Mouse (Mus musculus) embryonic stem cell, embryonic (primary cell): Measurements from ENCODE around the gene Galnt2.

Source experiments
- CTCF ChIA-PET, 4 experiments: fragments of 300-600 bp in 2 of 4; fragments of 350-600 bp in 2 of 4; sonication (Branson Sonifier 250); formaldehyde crosslinking; loops; one replicate each; lab custom pipeline; 2022; ENCODE audit warnings: inconsistent platforms in 2 of 4; lab: Charles Lee
- POLR2A ChIA-PET, 4 experiments: fragments of 300-600 bp in 2 of 4; fragments of 350-600 bp in 2 of 4; sonication (Branson Sonifier 250); formaldehyde crosslinking; loops; one replicate each; lab custom pipeline; 2022; ENCODE audit warnings: antibody characterized with exemption in 4 of 4, inconsistent platforms in 1 of 4; lab: Charles Lee

Galnt2 gene

DNA sequence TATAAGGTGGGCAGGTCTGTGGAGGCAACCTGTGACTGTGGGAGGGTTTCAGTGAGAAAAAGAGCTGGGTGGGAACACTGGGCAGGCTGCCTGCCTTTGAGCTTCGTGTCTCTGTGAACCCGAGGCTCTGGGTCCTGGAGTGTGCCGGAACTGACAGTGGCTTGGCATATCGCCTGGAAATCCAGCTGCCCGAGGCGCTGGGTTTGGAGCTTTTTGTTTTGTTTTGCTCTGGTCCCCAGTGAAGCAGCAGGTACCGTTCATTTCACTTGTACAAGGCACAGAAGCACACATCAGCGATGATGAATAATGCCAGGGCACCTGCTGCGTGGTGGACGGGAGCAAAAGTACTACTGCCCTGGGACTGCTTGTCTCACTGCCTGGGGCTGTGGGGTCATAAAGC lies 26.2 kb downstream of the Galnt2 start:
- CTCF ChIA-PET: interaction anchor here in 1 of 4 experiments (0.6 kb wide), 1 partner anchor 191 kb away, joined by 5 read pairs; no protein-coding TSS in a partner anchor
- POLR2A ChIA-PET: interaction anchor here in 2 of 4 experiments (0.9 kb wide), 2 partner anchors 10 to 17 kb away, joined by 3 read pairs; no protein-coding TSS in a partner anchor

DNA sequence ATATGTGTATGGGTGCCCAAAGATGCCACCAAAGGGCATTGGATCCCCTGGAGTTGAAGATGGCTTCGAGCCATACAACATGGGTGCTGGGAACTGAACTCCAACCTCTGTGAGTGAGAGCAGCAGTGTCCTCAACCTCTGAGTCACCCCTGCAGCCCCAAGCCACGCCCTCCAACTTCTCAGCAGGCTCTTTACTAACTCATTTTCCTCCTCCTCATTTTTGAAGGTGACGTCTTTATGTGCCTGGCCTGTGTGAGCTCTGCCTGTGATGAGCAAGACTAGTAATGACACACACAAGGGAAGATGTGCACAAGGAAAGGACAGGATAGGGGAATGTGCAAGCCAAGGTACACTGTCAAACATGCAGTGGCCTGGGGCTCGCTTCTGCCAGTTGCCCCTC lies 28.0 kb downstream of the Galnt2 start:
- ChIA-PET CTCF (no interaction called here), POLR2A (interaction anchor here in 2 of 4 experiments (0.8 to 1.0 kb wide), 2 partner anchors 25 to 70 kb away, joined by 3 read pairs; no protein-coding TSS in a partner anchor)

GRCm38 (mm10) chr8:124259925-124260324 lies 28.7 kb downstream of the Galnt2 start:
- ChIA-PET CTCF (no interaction called here), POLR2A (interaction anchor here in 1 of 4 experiments (0.7 to 1.9 kb wide), 2 partner anchors 13 to 182 kb away, joined by 3 to 4 read pairs; no protein-coding TSS in a partner anchor)

DNA sequence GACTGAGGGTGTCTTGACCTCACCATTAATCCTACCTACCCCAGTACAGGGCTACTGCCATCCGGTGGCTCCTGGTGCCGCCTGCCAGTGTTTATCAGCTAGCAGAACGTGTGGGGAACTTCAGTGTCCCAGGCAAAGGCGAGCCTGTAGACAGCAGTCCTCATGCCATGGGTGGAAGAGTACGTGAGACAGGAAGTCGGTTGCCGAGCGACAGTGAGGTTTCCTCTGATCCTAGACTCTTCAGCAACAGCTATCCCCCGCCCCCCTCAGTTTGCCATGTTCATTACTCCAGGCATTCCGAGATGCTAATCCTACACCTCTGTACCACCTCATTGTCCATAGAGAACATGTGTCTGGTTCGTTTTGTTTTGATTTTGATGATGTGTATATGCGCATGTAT lies 29.2 kb downstream of the Galnt2 start:
- POLR2A ChIA-PET: interaction anchor here in 1 of 4 experiments (0.7 to 1.9 kb wide), 2 partner anchors 13 to 182 kb away, joined by 3 to 4 read pairs; no protein-coding TSS in a partner anchor
- CTCF ChIA-PET: interaction anchor here in 1 of 4 experiments (1.0 kb wide), 1 partner anchor 54 kb away, joined by 3 read pairs; no protein-coding TSS in a partner anchor

- POLR2A ChIA-PET: interaction anchor here in 2 of 4 experiments (0.6 to 1.7 kb wide), 3 partner anchors 13 to 324 kb away, joined by 3 to 4 read pairs (median 4); no protein-coding TSS in a partner anchor
- CTCF ChIA-PET: no interaction called here
These were observed 31.9 kb downstream of the Galnt2 start for GRCm38 (mm10) chr8:124263058-124263457.

- ChIA-PET POLR2A (interaction anchor here in 2 of 4 experiments (0.6 to 1.7 kb wide), 4 partner anchors 10 to 323 kb away, joined by 3 to 4 read pairs (median 3); no protein-coding TSS in a partner anchor), CTCF (no interaction called here)
These were observed 32.8 kb downstream of the Galnt2 start for GRCm38 (mm10) chr8:124264032-124264431.

DNA sequence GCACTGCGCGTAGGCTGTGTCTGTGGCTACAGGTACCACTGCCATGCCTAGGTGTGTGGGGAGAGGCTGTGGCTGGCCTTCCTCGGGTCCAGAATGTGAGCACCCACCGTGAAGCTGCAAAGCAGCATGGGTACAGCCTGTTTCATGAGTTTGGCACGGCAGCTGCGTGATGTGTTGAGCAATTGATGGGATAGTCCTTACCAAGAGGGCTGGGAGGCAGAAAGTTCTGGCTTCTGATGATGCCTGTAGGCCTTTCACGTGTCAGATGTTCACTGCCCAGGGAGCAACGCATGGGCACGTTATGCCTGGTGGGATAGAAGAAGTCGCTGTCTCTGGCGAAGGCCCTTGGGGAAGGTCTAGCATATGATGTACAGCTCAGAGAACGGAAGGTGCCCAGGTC lies 33.5 kb downstream of the Galnt2 start:
- CTCF ChIA-PET: no interaction called here

GRCm38 (mm10) chr8:124265130-124265529 lies 33.9 kb downstream of the Galnt2 start:
- ChIA-PET CTCF (no interaction called here), POLR2A (interaction anchor here in 1 of 4 experiments (1.0 kb wide), 1 partner anchor 8 kb away, joined by 3 read pairs; no protein-coding TSS in a partner anchor)

More for the DNA sequence above, 33.5 kb downstream of the Galnt2 start:
- POLR2A ChIA-PET: interaction anchor here in 2 of 4 experiments (1.0 to 1.1 kb wide), 3 partner anchors 9 to 10 kb away, joined by 3 read pairs; no protein-coding TSS in a partner anchor

DNA sequence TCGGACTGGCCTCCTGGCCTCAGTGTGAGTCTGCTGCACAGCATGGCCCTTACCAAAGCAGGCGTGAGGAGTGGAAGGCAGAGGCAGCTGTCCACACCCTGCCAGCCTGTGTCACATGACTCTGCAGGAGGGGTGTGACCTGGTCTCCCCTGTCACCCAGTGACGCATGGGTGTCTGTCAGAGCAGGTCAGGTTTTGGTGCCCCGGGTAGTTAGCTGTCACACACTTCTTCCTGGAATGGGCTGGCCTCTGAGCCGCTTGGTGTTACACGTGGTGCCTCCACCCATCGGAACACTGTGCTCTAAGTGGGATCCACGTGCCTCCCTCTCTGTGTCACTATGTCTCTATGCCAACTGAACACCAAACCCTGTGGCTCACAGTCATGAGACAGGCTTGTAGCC lies 34.6 kb downstream of the Galnt2 start:
- CTCF ChIA-PET: no interaction called here

GRCm38 (mm10) chr8:124267206-124267605 lies 36.0 kb downstream of the Galnt2 start:
- ChIA-PET POLR2A (interaction anchor here in 1 of 4 experiments (0.5 to 1.0 kb wide), 3 partner anchors 10 to 50 kb away, joined by 3 read pairs; no protein-coding TSS in a partner anchor), CTCF (interaction anchor here in 1 of 4 experiments (0.6 kb wide), 1 partner anchor 52 kb away, joined by 3 read pairs; no protein-coding TSS in a partner anchor)

More for the DNA sequence above, 34.6 kb downstream of the Galnt2 start:
- POLR2A ChIA-PET: interaction anchor here in 1 of 4 experiments (1.0 kb wide), 1 partner anchor 8 kb away, joined by 3 read pairs; no protein-coding TSS in a partner anchor

DNA sequence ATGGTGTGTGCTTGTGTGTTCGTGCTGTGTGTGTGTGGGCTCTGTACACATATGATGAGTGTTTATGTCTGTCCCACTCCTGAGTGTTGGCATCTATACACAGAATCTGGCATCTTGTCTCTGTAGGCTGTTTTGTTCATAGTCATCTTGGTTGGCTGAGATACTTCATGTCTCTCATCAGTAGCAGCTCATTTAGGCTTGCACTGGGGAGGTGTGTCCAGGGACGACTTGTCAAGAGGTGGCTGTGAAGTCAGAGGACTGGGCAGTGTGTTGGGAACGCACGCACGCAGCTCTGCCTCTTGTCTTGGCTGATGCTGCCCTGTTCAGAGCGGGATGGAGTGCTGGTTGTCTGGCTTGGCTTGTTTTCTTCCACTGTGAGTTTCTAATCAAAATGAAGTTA lies 39.3 kb downstream of the Galnt2 start:
- ChIA-PET CTCF (interaction anchor here in 2 of 4 experiments (0.6 to 2.1 kb wide), 2 partner anchors 44 to 1774 kb away, joined by 3 to 6 read pairs; no protein-coding TSS in a partner anchor), POLR2A (interaction anchor here in 2 of 4 experiments (0.6 to 2.1 kb wide), 4 partner anchors 13 to 129 kb away, joined by 4 to 6 read pairs (median 4); no protein-coding TSS in a partner anchor)

GRCm38 (mm10) chr8:124270904-124271303 lies 39.7 kb downstream of the Galnt2 start:
- CTCF ChIA-PET: interaction anchor here in 2 of 4 experiments (0.6 to 2.1 kb wide), 2 partner anchors 44 to 1774 kb away, joined by 3 to 6 read pairs; no protein-coding TSS in a partner anchor
- POLR2A ChIA-PET: interaction anchor here in 2 of 4 experiments (0.6 to 2.1 kb wide), 4 partner anchors 10 to 183 kb away, joined by 3 to 7 read pairs (median 5); no protein-coding TSS in a partner anchor

GRCm38 (mm10) chr8:124271518-124271917 lies 40.3 kb downstream of the Galnt2 start:
- POLR2A ChIA-PET: interaction anchor here in 3 of 4 experiments (0.6 to 2.1 kb wide), 7 partner anchors 9 to 1452 kb away, joined by 3 to 7 read pairs (median 4); no protein-coding TSS in a partner anchor
- CTCF ChIA-PET: interaction anchor here in 1 of 4 experiments (2.1 kb wide), 1 partner anchor 43 kb away, joined by 6 read pairs; no protein-coding TSS in a partner anchor

DNA sequence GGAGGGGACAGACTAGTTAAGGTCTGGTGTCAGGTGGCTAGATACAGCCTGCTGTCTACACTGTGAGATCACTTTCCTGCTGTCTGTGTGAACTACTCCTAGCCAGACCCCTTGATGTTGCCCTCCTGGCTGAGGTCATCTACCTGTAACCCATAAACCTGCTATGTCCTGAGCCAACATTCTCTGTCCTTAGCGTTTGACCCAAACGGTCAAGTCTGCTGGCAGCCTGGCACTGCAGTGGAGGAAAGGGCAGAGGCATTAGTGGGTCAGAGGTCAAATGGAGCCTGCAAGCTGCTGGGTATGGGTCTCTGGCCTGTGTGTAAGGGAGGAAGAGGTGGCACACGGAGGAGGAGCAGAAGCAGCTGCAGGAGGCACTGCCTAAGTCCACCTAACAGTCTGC lies 41.6 kb downstream of the Galnt2 start:
- CTCF ChIA-PET: interaction anchor here in 1 of 4 experiments (0.6 to 1.3 kb wide), 2 partner anchors 42 to 406 kb away, joined by 3 to 6 read pairs; no protein-coding TSS in a partner anchor
- POLR2A ChIA-PET: interaction anchor here in 3 of 4 experiments (0.7 to 2.9 kb wide), 6 partner anchors 8 to 206 kb away, joined by 3 to 18 read pairs (median 4); no protein-coding TSS in a partner anchor

DNA sequence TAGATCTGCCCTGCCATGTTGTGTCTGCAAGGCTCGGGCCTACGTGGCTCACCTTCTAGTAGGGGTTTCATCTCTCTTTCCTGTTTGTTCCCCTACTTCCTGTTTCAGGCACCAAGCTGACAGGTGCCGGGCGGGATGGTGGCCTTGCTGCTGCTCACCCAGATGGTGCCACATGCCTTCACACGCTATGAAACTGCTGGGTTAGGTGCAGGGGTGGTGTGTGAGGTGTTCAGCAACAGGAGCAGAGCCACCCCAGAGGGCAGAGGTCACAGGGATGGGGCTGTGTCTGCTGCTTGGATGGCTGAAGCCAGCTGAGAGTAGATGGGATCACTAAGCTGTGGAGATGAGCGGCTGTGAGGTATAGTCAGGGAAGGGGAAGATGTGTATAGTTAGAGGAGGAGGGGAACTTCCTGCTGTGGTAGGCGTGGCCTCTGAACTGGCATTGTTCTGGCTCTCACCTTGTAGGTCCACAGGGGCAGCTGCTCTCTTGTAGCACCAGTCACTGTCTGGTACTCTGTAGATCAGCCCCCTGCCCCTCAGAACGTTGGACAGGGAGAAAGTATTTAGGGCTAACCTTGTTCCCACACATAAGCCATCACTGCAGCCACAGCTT lies 42.5 kb downstream of the Galnt2 start:
- CTCF ChIA-PET: interaction anchor here in 1 of 4 experiments (0.6 to 1.3 kb wide), 3 partner anchors 18 to 407 kb away, joined by 3 to 6 read pairs (median 3); no protein-coding TSS in a partner anchor

GRCm38 (mm10) chr8:124274441-124275120 lies 43.4 kb downstream of the Galnt2 start:
- CTCF ChIA-PET: interaction anchor here in 2 of 4 experiments (0.7 to 1.5 kb wide), 2 partner anchors 17 to 40 kb away, joined by 3 to 4 read pairs; no protein-coding TSS in a partner anchor

More for the DNA sequence above, 42.5 kb downstream of the Galnt2 start:
- POLR2A ChIA-PET: interaction anchor here in 3 of 4 experiments (0.5 to 2.9 kb wide), 11 partner anchors 9 to 558 kb away, joined by 3 to 18 read pairs (median 3); no protein-coding TSS in a partner anchor

DNA sequence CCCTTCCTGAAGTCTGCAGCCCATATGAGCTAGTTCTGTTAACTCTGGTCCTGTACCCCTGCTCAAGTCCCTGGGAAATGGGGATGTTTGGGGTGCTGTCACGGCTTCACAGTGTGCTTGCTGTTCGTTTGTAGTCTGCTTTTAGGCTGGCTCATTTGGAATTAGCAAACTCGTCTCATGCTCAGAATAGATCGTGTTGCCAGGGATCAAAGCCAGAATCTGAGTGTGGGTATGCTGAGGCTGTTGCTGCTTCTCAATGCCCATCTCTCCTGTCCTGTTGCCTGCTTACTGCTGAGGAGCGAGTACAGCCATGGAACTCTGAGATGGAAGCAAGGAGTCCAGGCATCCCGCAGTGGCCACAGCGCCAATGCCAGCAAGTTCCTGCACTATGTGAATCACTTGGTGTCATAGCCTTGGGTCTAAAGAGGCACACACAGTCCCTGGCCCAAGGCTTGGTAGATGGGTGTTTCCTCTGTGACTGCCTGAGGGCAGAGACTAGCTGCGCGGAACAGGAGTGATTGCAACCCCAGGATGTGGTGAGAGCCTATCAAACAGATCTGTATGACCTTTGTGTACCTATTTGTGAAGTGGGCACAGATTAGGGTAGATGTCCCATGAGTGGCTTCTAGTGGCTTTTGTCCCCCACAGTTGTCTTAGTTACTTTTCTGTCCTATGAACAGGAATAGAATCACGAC lies 44.3 kb downstream of the Galnt2 start:
- POLR2A ChIA-PET: interaction anchor here in 1 of 4 experiments (0.6 to 1.9 kb wide), 4 partner anchors 12 to 42 kb away, joined by 3 to 4 read pairs (median 4); no protein-coding TSS in a partner anchor
- CTCF ChIA-PET: interaction anchor here in 2 of 4 experiments (0.5 to 1.5 kb wide), 2 partner anchors 39 to 83 kb away, joined by 4 to 7 read pairs; no protein-coding TSS in a partner anchor

More at GRCm38 (mm10) chr8:124274441-124275120, 43.4 kb downstream of the Galnt2 start:
- POLR2A ChIA-PET: interaction anchor here in 3 of 4 experiments (0.6 to 2.9 kb wide), 8 partner anchors 10 to 248 kb away, joined by 3 to 18 read pairs (median 3); no protein-coding TSS in a partner anchor
